Mouse (Mus musculus) limb, embryonic 14.5 days (tissue): ENCODE measurements around the gene Pgpep1. TPM values are rescaled to one million over a fixed set of nuclear protein-coding genes. Genes with fewer than 3 reads are reported as not detected.
A peak's percentile ranks its signal among the peaks of the same experiment; 100 is the strongest.

Experiments used
- ATAC-seq: fragments of 200-750 bp; cut with Nextera tagmentation; 2 replicates; pipeline ENCODE4 v1.8.0; 2017; ENCODE audit warnings: low read depth, moderate number of reproducible peaks, moderate TSS enrichment; ENCODE audit not compliant: low FRiP score
- DNase-seq: peaks from one replicate; pipeline ENCODE4 v3.0.0-alpha.2; 2015; ENCODE audit warnings: low spot score
- H3K27ac ChIP-seq: fragments of 300-500 bp; sonication (generic); replicated peaks from 2 replicates; pipeline ENCODE4 v1.5.1; 2014; ENCODE audit warnings: low read depth, mild to moderate bottlenecking, low read length, moderate library complexity, mixed read lengths
- H3K27me3 ChIP-seq: fragments of 300-500 bp; sonication (generic); 2 replicates; pipeline ENCODE4 v1.6.1; 2014; ENCODE audit warnings: low read length, mixed read lengths; ENCODE audit not compliant: control insufficient read depth, insufficient read depth
- H3K36me3 ChIP-seq: fragments of 300-500 bp; sonication (generic); 2 replicates; pipeline ENCODE4 v1.6.1; 2014; ENCODE audit warnings: mild to moderate bottlenecking, low read length, moderate library complexity, mixed read lengths; ENCODE audit not compliant: control insufficient read depth, insufficient read depth
- H3K4me1 ChIP-seq: fragments of 300-500 bp; sonication (generic); 2 replicates; pipeline ENCODE4 v1.6.1; 2014; ENCODE audit warnings: antibody characterized with exemption, low read length, mixed read lengths; ENCODE audit not compliant: control insufficient read depth, insufficient read depth
- H3K4me2 ChIP-seq: fragments of 300-500 bp; sonication (generic); replicated peaks from 2 replicates; pipeline ENCODE4 v1.6.1; 2014; ENCODE audit warnings: low read depth, mild to moderate bottlenecking, low read length, moderate library complexity; ENCODE audit not compliant: severe bottlenecking
- H3K4me3 ChIP-seq: fragments of 300-500 bp; sonication (generic); replicated peaks from 2 replicates; pipeline ENCODE4 v1.5.1; 2014; ENCODE audit warnings: low read length
- H3K9ac ChIP-seq: fragments of 300-500 bp; sonication (generic); 2 replicates; pipeline ENCODE4 v1.6.1; 2014; ENCODE audit warnings: mild to moderate bottlenecking, low read depth, low read length, moderate library complexity; ENCODE audit not compliant: severe bottlenecking
- H3K9me3 ChIP-seq: fragments of 300-500 bp; sonication (generic); 2 replicates; pipeline ENCODE4 v1.6.1; 2016; ENCODE audit warnings: low read length; ENCODE audit not compliant: control insufficient read depth
- POLR2A ChIP-seq: fragments of 200-500 bp; IDR thresholded peaks from 2 replicates; pipeline ENCODE4 v1.8.0; 2012; ENCODE audit warnings: inconsistent platforms, mild to moderate bottlenecking, moderate library complexity, borderline replicate concordance; ENCODE audit not compliant: insufficient read depth, insufficient read length; ENCODE audit errors: extremely low read depth
- WGBS: fragments of 180-500 bp; shearing (Covaris S2); extraction: QIAGEN DNeasy Blood & Tissue Kit; methylation state at CpG from one replicate; pipeline ENCODE4 v1.1.7; 2014; 5-methylcytosine and 5-hydroxymethylcytosine counted together
- polyA plus RNA-seq, 2 experiments: library from polyadenylated mRNA; depleted of rRNA in 1 of 2; stranded (reverse) in 1 of 2; unstranded in 1 of 2; fragments of >200 nt; fragmentation: Nextera tagmentation in 1 of 2; extraction: Ambion mirVana in 1 of 2; gene quantifications; 2 replicates each; pipeline versions ENCODE4 v1.2.1 to v1.2.3; 2012 to 2014

The Pgpep1 gene
- polyA plus RNA-seq (2012; rRNA removed) (47.6 and 59.8 TPM in 2 replicates), polyA plus RNA-seq (2014; fragmentation: Nextera tagmentation; extraction: Ambion mirVana) (64.1 and 68.7 TPM in 2 replicates)

DNA sequence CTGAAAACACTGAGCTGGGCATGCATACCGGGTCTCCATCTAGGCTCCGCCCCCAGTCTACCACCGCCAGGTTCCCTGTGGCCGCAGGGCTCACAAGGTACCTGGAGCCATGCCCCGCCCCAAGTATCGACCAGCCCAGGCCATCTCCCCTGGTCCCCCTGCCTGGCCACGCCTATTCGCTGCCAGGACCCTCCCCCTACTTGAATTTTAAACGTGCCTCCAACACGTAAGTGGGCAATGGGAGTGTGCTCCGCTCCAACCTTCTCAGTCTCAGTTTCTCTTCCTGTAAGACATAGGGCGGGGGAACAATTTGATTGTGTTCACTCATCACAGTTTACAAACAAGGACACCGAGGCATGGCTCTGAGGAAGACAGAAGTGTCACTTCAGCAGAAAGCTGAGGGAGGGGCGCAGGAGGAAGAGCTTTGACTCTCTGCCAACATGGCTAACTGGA lies at the start of gene Pgpep1:
Pgpep1 (minus strand) TSS at position 116 of the 453 bp plus-strand sequence.
- TF ChIP-seq POLR2A, result no peak
- ATAC-seq (peak; percentile 32; the same call in 1 of the 2 replicates), DNase-seq (peak; percentile 45)

DNA sequence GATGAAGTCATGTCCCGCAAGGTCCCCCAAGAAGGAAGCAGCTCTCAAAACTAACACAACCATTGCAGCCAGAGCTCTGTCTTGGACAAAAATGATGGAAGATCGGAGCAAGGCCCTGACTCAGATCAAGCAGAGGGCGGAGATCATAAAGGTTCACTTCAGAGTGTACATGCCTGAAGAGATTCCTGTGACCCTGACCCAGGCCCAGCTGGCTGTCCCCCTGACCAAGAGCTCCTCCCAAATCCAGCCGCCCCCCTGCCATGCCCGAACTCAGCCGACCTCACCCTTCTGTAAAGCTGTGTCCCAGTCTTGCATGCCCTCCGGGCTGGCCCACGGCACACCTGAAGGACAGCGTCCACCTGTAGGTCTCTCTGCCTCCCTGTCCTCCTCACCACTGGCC lies 49.6 kb upstream of the Pgpep1 start:
- no peak for TF ChIP-seq POLR2A
- Histone ChIP-seq H3K36me3 (no peaks in the 10 kb centered on the region), H3K27me3 (no peaks in the 10 kb centered on the region), H3K9ac (no peak overlapping the region), H3K4me2 (no peak overlapping the region), H3K9me3 (no peaks in the 10 kb centered on the region), H3K4me3 (no peak overlapping the region), H3K4me1 (no peaks in the 10 kb centered on the region), H3K27ac (no peak overlapping the region)
- no peak for DNase-seq
- WGBS, result 88% methylated on average over 9 of the region's 9 CpGs
- no peak for ATAC-seq

More for the DNA sequence above, at the start of gene Pgpep1:
- peak within 1 kb of the TSS; percentile 70 for H3K27ac ChIP-seq
- H3K4me1 ChIP-seq, result peaks cover 9% of the 10 kb centered on the region
- 4% methylated on average over 14 of the region's 14 CpGs for WGBS
- peak within 1 kb of the TSS; percentile 83 for H3K9ac ChIP-seq
- H3K27me3 ChIP-seq, result no peaks in the 10 kb centered on the region
- H3K9me3 ChIP-seq, result no peaks in the 10 kb centered on the region
- H3K4me3 ChIP-seq, result peak within 1 kb of the TSS; percentile 80
- peak within 1 kb of the TSS; percentile 95 for H3K4me2 ChIP-seq
- H3K36me3 ChIP-seq, result peaks cover 15% of the 10 kb centered on the region

DNA sequence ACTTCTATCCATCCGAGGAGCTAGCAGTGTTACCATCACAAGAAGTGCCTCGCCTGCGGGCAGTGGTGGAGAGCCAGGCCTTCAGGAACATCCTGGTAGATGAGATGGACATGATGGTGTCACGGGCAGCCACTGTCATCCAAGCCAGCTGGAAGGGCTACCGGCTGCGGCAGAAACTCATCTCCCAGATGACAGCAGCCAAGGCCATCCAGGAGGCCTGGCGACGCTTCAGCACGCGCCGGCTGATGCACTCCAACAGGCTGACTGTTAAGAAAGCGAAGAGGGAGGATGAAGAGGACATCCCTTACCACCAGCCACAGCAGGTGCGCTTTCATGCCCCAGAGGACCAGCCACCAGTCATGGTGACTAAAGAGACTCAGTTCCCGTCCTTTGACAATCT lies 48.1 kb upstream of the Pgpep1 start:
- no peak for TF ChIP-seq POLR2A
- Histone ChIP-seq H3K4me1 (no peaks in the 10 kb centered on the region), H3K4me2 (no peak overlapping the region), H3K4me3 (no peak overlapping the region), H3K27me3 (no peaks in the 10 kb centered on the region), H3K36me3 (peaks cover 7% of the 10 kb centered on the region), H3K9me3 (no peaks in the 10 kb centered on the region), H3K9ac (no peak overlapping the region), H3K27ac (no peak overlapping the region)
- WGBS, result 89% methylated on average over 14 of the region's 14 CpGs
- DNase-seq (no peak), ATAC-seq (no peak)

GRCm38 (mm10) chr8:70703287-70703686 lies 43.1 kb upstream of the Pgpep1 start, which contains the start of gene Iqcn:
Iqcn (plus strand) TSS chr8:70703457.
- no peaks in the 10 kb centered on the region for H3K27me3 ChIP-seq
- H3K9ac ChIP-seq, result no peak within 1 kb of the TSS
- TF ChIP-seq POLR2A, result no peak
- peaks cover 15% of the 10 kb centered on the region for H3K36me3 ChIP-seq
- H3K4me1 ChIP-seq, result peaks cover 7% of the 10 kb centered on the region
- no peak within 1 kb of the TSS for H3K4me3 ChIP-seq
- H3K27ac ChIP-seq, result no peak within 1 kb of the TSS
- ATAC-seq (no peak), DNase-seq (no peak)
- WGBS, result 89% methylated on average over 3 of the region's 3 CpGs
- H3K4me2 ChIP-seq, result no peak within 1 kb of the TSS
- H3K9me3 ChIP-seq, result no peaks in the 10 kb centered on the region

DNA sequence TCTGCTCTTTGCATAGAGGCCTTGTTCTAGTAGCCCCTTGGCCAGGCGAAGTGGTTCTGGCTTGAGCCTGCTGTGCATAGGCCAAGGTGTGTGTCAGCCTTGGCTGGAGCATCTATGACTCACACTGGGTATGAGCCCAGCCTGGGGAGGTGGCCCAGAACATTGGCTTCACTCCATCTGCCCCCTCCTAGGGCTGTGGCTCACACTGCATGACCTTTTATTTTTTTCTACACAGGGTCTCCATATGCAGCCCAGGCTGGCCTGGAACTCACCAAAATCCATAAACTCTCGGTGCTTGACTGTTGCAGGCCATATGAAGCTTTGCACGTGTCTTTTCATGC lies 42.6 kb upstream of the Pgpep1 start:
- ATAC-seq (no peak), DNase-seq (no peak)
- WGBS, result 62% methylated on average over 3 of the region's 3 CpGs

More for the DNA sequence above, 42.6 kb upstream of the Pgpep1 start:
- no peaks in the 10 kb centered on the region for H3K9me3 ChIP-seq
- H3K27ac ChIP-seq, result no peak overlapping the region
- H3K4me2 ChIP-seq, result no peak overlapping the region
- peaks cover 9% of the 10 kb centered on the region for H3K4me1 ChIP-seq
- H3K27me3 ChIP-seq, result no peaks in the 10 kb centered on the region
- no peak overlapping the region for H3K4me3 ChIP-seq
- no peak for TF ChIP-seq POLR2A
- H3K36me3 ChIP-seq, result peaks cover 15% of the 10 kb centered on the region
- no peak overlapping the region for H3K9ac ChIP-seq
